Mouse (Mus musculus) frontal cortex, postnatal 25 days (tissue): ENCODE measurements around the gene Foxa3.
A peak's percentile ranks its signal among the peaks of the same experiment; 100 is the strongest.
"Not testable (repeated sequence)": the region's sequence is repeated elsewhere in the genome, so short reads cannot be mapped to it uniquely, and the experiment has no call there.

ENCODE experiments used
- DNase-seq, 2 experiments: peaks; one replicate each; pipeline ENCODE4 v3.0.0; 2022; ENCODE audit warnings: low spot score in 2 of 2

The Foxa3 gene

GRCm38 (mm10) chr7:19023357-19023814 lies at the start of gene Foxa3:
Gene Foxa3 (minus strand): TSS chr7:19023538.
- no peak for DNase-seq

DNA sequence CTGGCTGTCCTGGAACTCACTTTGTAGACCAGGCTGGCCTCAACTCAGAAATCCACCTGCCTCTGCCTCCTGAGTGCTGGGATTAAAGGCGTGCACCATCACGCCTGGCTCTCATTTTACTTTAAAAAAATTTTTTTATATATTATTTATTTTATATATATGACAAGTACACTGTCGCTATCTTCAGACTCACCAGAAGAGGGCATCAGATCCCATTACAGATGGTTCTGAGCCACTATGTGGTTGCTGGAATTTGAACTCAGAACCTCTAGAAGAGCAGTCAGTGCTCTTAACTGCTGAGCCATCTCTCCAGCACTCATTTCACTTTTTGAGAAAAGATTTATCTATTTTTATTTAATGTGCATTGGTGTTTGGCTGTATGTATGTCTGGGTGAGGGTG lies 47.7 kb upstream of the Foxa3 start:
- not testable (repeated sequence) for DNase-seq

- DNase-seq: no peak
Observed at GRCm38 (mm10) chr7:19069500-19069899, 46.2 kb upstream of the Foxa3 start.

DNA sequence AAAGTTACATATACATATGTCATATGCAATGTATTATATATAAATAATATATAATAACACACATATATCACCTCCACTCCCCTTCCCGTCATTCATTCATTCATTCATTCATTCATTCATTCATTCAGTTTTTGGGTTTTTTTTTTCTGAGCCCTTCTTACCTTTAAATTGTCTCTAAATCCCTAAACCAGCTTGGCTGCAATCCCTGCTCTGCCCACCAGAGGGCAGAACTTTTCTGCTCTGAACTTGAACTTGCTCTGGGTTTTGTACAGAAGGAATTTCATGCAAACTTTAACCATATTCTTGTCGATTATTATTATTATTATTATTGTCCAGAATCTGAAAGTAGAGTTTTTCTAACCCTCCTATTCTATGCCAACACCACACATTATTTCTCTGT lies 45.4 kb upstream of the Foxa3 start:
- DNase-seq: peak; percentile 52 to 68

- DNase-seq: no peak
Observed at GRCm38 (mm10) chr7:19067935-19068334, 44.6 kb upstream of the Foxa3 start.

- DNase-seq: no peak
Observed at GRCm38 (mm10) chr7:19067063-19067462, 43.7 kb upstream of the Foxa3 start.

- no peak for DNase-seq
Observed at GRCm38 (mm10) chr7:19065896-19066295, 42.6 kb upstream of the Foxa3 start.

GRCm38 (mm10) chr7:19057405-19057804 lies 34.1 kb upstream of the Foxa3 start:
- DNase-seq: no peak

DNA sequence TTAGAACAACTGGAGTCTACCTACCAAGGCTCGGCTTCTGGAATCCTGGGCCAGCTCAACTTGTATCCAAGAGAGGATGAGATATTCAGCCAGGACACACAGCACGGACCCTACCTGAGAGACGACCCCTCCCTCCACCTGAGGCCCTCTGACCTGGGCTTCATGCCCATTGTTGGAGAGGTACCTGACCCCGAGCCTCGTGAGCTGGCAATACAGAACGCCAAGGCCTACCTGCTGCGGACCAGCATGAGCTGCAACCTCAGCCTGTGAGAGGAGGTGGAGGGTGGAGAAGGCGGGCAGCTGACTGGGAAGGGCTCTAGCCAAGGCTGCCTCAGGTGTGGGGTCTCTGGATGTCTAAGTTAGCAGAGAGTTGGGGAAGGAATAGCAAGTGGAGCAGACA lies 31.8 kb upstream of the Foxa3 start:
- no peak for DNase-seq

DNA sequence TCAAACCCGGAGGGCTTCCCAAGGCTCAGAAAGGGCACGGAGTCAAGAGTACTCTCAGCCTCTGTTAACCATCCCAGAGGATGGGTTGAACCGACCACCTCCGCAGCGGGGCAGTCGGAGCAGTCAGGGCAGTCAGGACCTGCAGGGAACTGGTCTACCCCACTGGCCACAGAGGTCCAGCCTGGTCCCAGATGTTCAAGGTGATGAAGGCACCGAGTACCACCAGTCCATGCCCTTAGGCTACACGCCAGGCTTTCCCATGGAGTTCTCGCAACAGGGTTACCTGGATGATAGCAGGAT lies 31.4 kb upstream of the Foxa3 start:
- no peak for DNase-seq

- no peak for DNase-seq
Observed at GRCm38 (mm10) chr7:19054047-19054776, 30.9 kb upstream of the Foxa3 start, which contains the start of gene Rsph6a. Gene Rsph6a (plus strand): TSS chr7:19054690.

GRCm38 (mm10) chr7:19053136-19053532 lies 29.8 kb upstream of the Foxa3 start:
- DNase-seq: no peak

GRCm38 (mm10) chr7:19052345-19053135 lies 29.2 kb upstream of the Foxa3 start:
- no peak for DNase-seq

DNA sequence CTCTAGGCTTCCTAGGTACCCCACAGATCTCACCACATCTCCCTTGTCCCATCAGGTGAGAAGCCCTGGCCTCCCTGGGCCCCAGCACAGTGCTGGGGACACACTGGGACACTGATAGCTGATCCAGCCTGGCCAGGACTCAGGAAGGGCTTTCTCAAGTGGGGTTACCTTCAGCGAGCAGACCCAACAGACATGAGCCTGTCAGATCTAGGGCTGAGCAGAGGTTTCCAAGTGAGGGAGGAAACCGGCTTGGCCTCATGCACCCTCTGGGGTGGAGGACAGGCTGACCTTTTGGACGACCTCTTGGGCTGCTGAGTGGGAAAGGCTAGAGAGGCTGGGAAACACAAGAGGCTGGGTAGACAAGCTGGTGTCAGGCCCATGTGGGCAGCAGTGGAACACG lies 27.8 kb upstream of the Foxa3 start:
- DNase-seq: no peak

GRCm38 (mm10) chr7:19050172-19050571 lies 26.8 kb upstream of the Foxa3 start:
- DNase-seq: no peak

DNA sequence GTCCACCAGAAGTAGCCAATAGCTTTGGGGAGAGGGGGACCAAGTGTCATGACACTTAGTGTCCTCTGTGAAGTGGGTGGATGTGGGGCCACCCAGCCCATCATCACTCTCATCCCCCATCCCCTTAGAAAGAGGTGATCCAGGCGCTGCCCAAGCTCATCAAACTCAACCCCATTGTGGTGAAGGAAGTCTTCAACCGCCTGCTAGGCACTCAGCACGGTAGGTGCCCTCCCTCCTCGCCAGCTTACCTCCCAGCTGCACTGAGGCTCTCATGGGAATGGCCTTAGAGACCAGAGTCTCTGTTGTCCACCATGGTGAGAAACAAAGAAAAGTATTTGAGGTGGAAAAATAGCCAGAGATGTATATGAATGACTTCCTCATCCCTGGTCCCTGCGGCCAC lies 25.9 kb upstream of the Foxa3 start:
- DNase-seq: no peak

- no peak for DNase-seq
Observed at GRCm38 (mm10) chr7:19048006-19048527, 24.7 kb upstream of the Foxa3 start.

DNA sequence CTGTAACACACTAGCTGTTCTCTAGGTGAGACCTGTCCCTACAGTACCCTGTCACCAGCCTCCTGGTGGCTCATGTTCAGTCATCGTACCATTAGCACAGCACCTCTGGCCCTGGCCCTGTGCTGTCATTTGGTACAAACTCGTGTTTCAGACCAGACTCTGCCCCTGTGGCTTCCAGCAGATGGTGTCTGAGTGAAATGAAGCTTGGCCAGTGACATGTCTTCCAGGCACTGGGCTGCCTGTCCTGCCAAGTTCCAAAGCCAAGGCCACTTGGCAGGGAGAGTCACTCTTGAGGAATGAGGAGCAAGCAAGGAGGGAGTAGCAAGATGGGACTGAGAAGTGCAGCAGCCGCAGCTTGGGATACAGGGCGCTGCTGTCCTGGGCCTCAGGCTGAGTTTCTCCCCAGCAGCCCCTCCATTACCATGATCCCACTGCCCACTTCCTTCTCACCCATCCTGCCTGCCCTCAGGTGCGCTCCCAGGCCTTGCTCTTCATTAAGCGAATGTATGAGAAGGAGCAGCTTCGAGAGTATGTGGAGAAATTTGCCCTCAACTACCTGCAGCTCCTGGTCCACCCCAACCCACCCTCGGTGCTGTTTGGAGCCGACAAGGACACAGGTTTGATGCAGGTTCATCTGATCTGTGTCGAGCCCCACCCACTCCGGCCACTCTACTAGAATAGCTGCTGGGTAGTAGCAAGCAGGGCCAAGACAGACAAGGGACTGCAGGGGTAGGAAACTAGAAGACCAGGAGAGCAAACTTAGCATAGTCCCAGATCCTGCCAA lies 23.1 kb upstream of the Foxa3 start:
- no peak for DNase-seq

DNA sequence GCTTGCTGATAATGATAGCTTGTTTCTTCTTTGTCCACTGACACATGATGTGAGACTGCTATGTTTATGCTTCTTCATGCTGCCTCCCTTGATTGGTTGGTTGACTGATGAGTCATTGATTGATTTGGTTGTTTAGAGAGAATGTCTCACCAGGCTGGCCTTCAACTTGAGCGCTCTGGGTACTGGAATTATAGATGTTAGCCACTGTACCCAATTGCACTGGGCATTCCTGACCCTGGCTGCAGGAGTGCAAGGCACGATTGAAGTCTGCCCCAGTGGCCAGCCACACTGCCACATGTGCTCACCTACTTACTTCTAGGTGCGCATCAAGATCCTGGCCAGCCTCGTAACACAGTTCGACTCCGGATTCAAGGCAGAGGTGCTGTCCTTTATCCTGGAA lies 21.3 kb upstream of the Foxa3 start:
- no peak for DNase-seq

DNA sequence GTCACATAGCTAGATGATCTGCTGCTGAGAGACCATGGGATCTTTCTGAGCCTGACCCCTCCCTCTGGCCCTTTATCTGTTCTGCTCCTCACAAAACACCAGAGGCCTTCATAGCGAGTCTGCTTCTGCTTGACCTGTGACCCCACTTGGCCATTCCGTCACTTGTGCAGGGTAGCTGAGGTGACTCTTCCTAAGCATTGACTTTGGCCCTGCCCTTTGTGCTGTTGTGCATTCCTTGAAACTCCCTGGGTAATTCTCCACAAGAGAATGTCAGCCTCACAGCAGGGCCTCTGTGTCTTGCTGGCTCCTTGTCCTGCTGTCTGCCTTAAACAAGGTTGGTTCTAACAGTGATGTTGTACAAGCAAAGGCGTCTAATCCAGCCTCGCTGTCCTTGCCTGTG lies 8.3 kb upstream of the Foxa3 start:
- no peak for DNase-seq

GRCm38 (mm10) chr7:19029084-19029653 lies 5.8 kb upstream of the Foxa3 start:
- no peak for DNase-seq

- DNase-seq: no peak
Observed at GRCm38 (mm10) chr7:19028067-19028466, 4.7 kb upstream of the Foxa3 start.
